Mouse (Mus musculus) intestine, postnatal 0 days (tissue): ENCODE measurements around the gene Cnot4. TPM values are rescaled to one million over a fixed set of nuclear protein-coding genes. Genes with fewer than 3 reads are reported as not detected.

Experiments used
- ATAC-seq: fragments of 200-750 bp; cut with Nextera tagmentation; 2 replicates; pipeline ENCODE4 v1.8.0; 2017; ENCODE audit warnings: mild to moderate bottlenecking, moderate TSS enrichment, moderate library complexity
- H3K27ac ChIP-seq: fragments of 300-500 bp; sonication (generic); 2 replicates; pipeline ENCODE4 v1.5.1; 2014; ENCODE audit warnings: mild to moderate bottlenecking, low read depth, low read length, moderate library complexity
- H3K27me3 ChIP-seq: fragments of 300-500 bp; sonication (generic); replicated peaks from 2 replicates; pipeline ENCODE4 v1.6.1; 2014; ENCODE audit warnings: low read length, mixed read lengths; ENCODE audit not compliant: control insufficient read depth, insufficient read depth
- H3K36me3 ChIP-seq: fragments of 300-500 bp; sonication (generic); 2 replicates; pipeline ENCODE4 v1.6.1; 2014; ENCODE audit warnings: mild to moderate bottlenecking, moderate library complexity; ENCODE audit not compliant: control insufficient read depth, insufficient read depth
- H3K4me1 ChIP-seq: fragments of 300-500 bp; sonication (generic); replicated peaks from 2 replicates; pipeline ENCODE4 v1.6.1; 2014; ENCODE audit warnings: antibody characterized with exemption, low read length, mixed read lengths; ENCODE audit not compliant: control insufficient read depth, insufficient read depth
- H3K4me2 ChIP-seq: fragments of 300-500 bp; sonication (generic); replicated peaks from 2 replicates; pipeline ENCODE4 v1.6.1; 2014; ENCODE audit warnings: low read depth, mild to moderate bottlenecking, moderate library complexity
- H3K4me3 ChIP-seq: fragments of 300-500 bp; sonication (generic); 2 replicates; pipeline ENCODE4 v1.5.1; 2014; ENCODE audit warnings: low read depth, low read length
- H3K9ac ChIP-seq: fragments of 300-500 bp; sonication (generic); 2 replicates; pipeline ENCODE4 v1.6.1; 2014; ENCODE audit warnings: mild to moderate bottlenecking, low read depth, low read length
- H3K9me3 ChIP-seq: fragments of 300-500 bp; sonication (generic); 2 replicates; pipeline ENCODE4 v1.6.1; 2016; ENCODE audit warnings: mixed run types; ENCODE audit not compliant: control insufficient read depth
- CTCF ChIP-seq: sonication (generic); IDR thresholded peaks from 2 replicates; pipeline ENCODE4 v1.5.1; 2016; ENCODE audit warnings: low read depth, mild to moderate bottlenecking, control low read depth, antibody characterized with exemption, moderate library complexity
- WGBS: fragments of 180-500 bp; shearing (Covaris S2); extraction: QIAGEN DNeasy Blood & Tissue Kit; methylation state at CpG from one replicate; pipeline ENCODE4 v1.1.7; 2014; 5-methylcytosine and 5-hydroxymethylcytosine counted together
- polyA plus RNA-seq: library from polyadenylated mRNA; unstranded; fragments of >200 nt; fragmentation: Nextera tagmentation; extraction: Ambion mirVana; gene quantifications from 2 replicates; pipeline ENCODE4 v1.2.1, GENCODE M21; 2015

The Cnot4 gene
- polyA plus RNA-seq, 1 experiment from 2014 or later, result 15.1 TPM

DNA sequence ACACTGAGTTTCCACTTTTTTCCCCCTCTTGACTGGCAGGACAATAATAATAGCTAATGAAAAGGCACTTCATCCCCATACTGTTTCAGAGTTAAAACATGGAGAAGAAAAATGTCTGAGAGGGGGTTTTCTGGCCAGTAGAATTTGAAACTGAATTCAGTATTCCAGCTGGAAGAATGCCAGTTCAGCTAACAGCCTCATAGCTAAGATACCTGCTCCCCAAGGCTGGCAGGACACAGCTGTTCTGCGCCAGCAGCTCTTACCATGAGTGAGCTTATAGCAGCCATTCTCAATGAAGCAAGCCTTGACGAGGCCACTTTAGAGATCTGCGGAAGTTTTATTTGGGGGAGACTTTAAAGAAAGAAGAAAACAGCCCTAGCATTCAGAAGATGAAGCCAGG lies 62.3 kb downstream of the Cnot4 start:
- TF ChIP-seq CTCF, result no peak
- Histone ChIP-seq H3K27ac (no peak overlapping the region), H3K4me3 (no peak overlapping the region), H3K4me1 (no peaks in the 10 kb centered on the region), H3K9ac (no peak overlapping the region), H3K27me3 (no peaks in the 10 kb centered on the region), H3K36me3 (peaks cover 32% of the 10 kb centered on the region), H3K9me3 (no peaks in the 10 kb centered on the region), H3K4me2 (no peak overlapping the region)
- 92% methylated on average over 3 of the region's 3 CpGs for WGBS
- ATAC-seq, result no peak

- Histone ChIP-seq H3K36me3 (peaks cover 22% of the 10 kb centered on the region; the same call in 1 of the 2 replicates), H3K9ac (no peak overlapping the region), H3K4me1 (no peaks in the 10 kb centered on the region), H3K9me3 (no peaks in the 10 kb centered on the region), H3K4me2 (no peak overlapping the region), H3K4me3 (no peak overlapping the region), H3K27ac (no peak overlapping the region), H3K27me3 (no peaks in the 10 kb centered on the region)
- WGBS, result 22% methylated on average over 1 of the region's 1 CpGs
- peak; percentile 44; the same call in 1 of the 2 replicates for TF ChIP-seq CTCF
- no peak for ATAC-seq
Measured at GRCm38 (mm10) chr6:35062446-35062845, 71.1 kb downstream of the Cnot4 start.

DNA sequence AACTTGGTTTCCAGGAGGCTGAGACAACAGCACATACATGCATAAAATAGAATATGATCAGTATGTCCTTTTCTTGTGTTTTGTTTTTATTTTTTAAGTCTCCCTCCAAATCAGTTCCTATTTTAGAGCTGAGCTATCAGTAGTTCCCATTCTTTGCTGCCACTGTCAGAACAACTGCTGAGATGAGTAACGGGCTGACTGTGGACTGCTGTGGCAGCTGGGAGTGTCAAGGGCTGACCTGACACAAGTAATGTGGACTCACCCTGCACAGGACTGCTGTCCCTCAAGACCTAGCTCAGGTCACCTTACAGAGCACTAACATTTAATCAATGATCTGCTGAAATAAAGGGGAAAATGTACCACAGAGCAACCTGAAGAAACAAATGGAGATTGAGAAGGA lies 90.4 kb downstream of the Cnot4 start:
- H3K4me1 ChIP-seq, result no peaks in the 10 kb centered on the region
- H3K27me3 ChIP-seq, result no peaks in the 10 kb centered on the region
- WGBS, result 89% methylated on average over 1 of the region's 1 CpGs
- H3K36me3 ChIP-seq, result 0 out of 2 replicates have a peak, but pooled peaks cover 3% of the 10 kb centered on the region
- TF ChIP-seq CTCF, result no peak
- no peak overlapping the region for H3K4me3 ChIP-seq
- no peak overlapping the region for H3K9ac ChIP-seq
- no peaks in the 10 kb centered on the region for H3K9me3 ChIP-seq
- H3K27ac ChIP-seq, result no peak overlapping the region
- H3K4me2 ChIP-seq, result no peak overlapping the region
- ATAC-seq, result no peak

GRCm38 (mm10) chr6:35033341-35033740 lies 100.2 kb downstream of the Cnot4 start:
- Histone ChIP-seq H3K36me3 (no peaks in the 10 kb centered on the region), H3K4me1 (no peaks in the 10 kb centered on the region), H3K4me2 (no peak overlapping the region), H3K4me3 (no peak overlapping the region), H3K27me3 (no peaks in the 10 kb centered on the region), H3K27ac (no peak overlapping the region), H3K9ac (no peak overlapping the region), H3K9me3 (no peaks in the 10 kb centered on the region)
- 93% methylated on average over 11 of the region's 11 CpGs for WGBS
- no peak for ATAC-seq
- TF ChIP-seq CTCF, result no peak

DNA sequence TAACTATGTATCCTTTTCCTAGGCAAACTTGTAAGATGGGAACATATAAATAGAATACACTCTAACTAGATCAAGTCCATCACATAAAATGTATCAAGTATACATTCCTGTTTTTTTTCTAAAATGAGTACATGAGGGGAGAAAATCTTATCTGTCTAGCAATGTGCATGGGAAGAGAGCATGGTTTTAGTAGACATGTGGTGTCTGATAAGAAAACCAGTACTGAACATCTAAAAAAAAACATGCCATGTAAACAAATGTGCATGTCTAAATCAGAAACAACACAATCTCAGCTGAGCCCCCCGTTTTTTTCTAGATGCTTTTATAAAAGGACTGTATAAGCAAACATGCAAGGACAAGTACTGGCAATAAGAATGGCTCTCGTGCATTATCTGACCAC lies 100.8 kb downstream of the Cnot4 start:
- Histone ChIP-seq H3K4me3 (no peak overlapping the region), H3K27me3 (no peaks in the 10 kb centered on the region), H3K4me1 (no peaks in the 10 kb centered on the region), H3K27ac (no peak overlapping the region), H3K9me3 (no peaks in the 10 kb centered on the region), H3K9ac (no peak overlapping the region), H3K4me2 (no peak overlapping the region), H3K36me3 (no peaks in the 10 kb centered on the region)
- 62% methylated on average over 2 of the region's 2 CpGs for WGBS
- TF ChIP-seq CTCF, result no peak
- no peak for ATAC-seq

GRCm38 (mm10) chr6:35030811-35031210 lies 102.7 kb downstream of the Cnot4 start:
- no peaks in the 10 kb centered on the region for H3K9me3 ChIP-seq
- no peak overlapping the region for H3K4me2 ChIP-seq
- TF ChIP-seq CTCF, result no peak
- H3K27me3 ChIP-seq, result no peaks in the 10 kb centered on the region
- no peak overlapping the region for H3K27ac ChIP-seq
- ATAC-seq, result no peak
- H3K9ac ChIP-seq, result no peak overlapping the region
- H3K4me1 ChIP-seq, result no peaks in the 10 kb centered on the region
- H3K4me3 ChIP-seq, result no peak overlapping the region
- no peaks in the 10 kb centered on the region for H3K36me3 ChIP-seq
- 95% methylated on average over 4 of the region's 4 CpGs for WGBS

DNA sequence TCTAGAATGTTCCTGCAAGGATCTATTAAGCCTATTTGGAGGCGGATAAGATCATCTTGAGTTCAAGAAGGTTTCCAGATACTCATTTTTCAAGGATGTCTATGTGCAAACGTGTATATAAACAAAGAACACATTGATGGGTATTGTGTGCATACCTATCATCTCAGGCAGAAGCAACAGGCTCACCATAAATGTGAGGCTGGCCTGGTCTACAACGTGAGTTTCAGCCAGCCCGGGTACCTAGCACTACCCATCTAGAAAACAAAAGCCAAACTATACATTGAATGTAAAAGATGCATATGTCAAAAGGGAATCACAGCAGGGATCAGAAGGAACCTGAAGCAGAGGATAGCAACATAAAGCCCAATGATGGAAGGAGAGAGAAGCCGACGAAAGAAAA lies 103.3 kb downstream of the Cnot4 start:
- no peak for TF ChIP-seq CTCF
- no peak for ATAC-seq

More for the DNA sequence above, 103.3 kb downstream of the Cnot4 start:
- no peaks in the 10 kb centered on the region for H3K27me3 ChIP-seq
- no peak overlapping the region for H3K27ac ChIP-seq
- WGBS, result 80% methylated on average over 6 of the region's 6 CpGs
- no peak overlapping the region for H3K4me2 ChIP-seq
- no peaks in the 10 kb centered on the region for H3K9me3 ChIP-seq
- no peaks in the 10 kb centered on the region for H3K4me1 ChIP-seq
- no peak overlapping the region for H3K9ac ChIP-seq
- no peak overlapping the region for H3K4me3 ChIP-seq
- no peaks in the 10 kb centered on the region for H3K36me3 ChIP-seq
